Mouse (Mus musculus) midbrain, embryonic 14.5 days (tissue): Measurements from ENCODE around the gene Pik3cg. TPM values are rescaled to one million over a fixed set of nuclear protein-coding genes. Genes with fewer than 3 reads are reported as not detected.

ENCODE experiments used
- ATAC-seq: fragments of 200-750 bp; cut with Nextera tagmentation; 2 replicates; pipeline ENCODE4 v1.8.0; 2017; ENCODE audit warnings: moderate number of reproducible peaks, moderate library complexity; ENCODE audit not compliant: low FRiP score, low TSS enrichment
- DNase-seq: peaks from one replicate; pipeline ENCODE4 v3.0.0-alpha.2; 2015
- H3K27ac ChIP-seq: fragments of 300-500 bp; sonication (generic); replicated peaks from 2 replicates; pipeline ENCODE4 v1.5.1; 2014; ENCODE audit warnings: mild to moderate bottlenecking, low read depth, low read length, moderate library complexity
- H3K27me3 ChIP-seq: fragments of 300-500 bp; sonication (generic); 2 replicates; pipeline ENCODE4 v1.6.1; 2014; ENCODE audit warnings: low read length, control low read depth, mixed read lengths; ENCODE audit not compliant: control insufficient read depth, insufficient read depth
- H3K36me3 ChIP-seq: fragments of 300-500 bp; sonication (generic); 2 replicates; pipeline ENCODE4 v1.6.1; 2014; ENCODE audit warnings: low read length, control low read depth; ENCODE audit not compliant: control insufficient read depth, insufficient read depth
- H3K4me1 ChIP-seq: fragments of 300-500 bp; sonication (generic); 2 replicates; pipeline ENCODE4 v1.6.1; 2014; ENCODE audit warnings: mild to moderate bottlenecking, antibody characterized with exemption, low read length, control low read depth; ENCODE audit not compliant: control insufficient read depth, insufficient read depth
- H3K4me2 ChIP-seq: fragments of 300-500 bp; sonication (generic); 2 replicates; pipeline ENCODE4 v1.6.1; 2014; ENCODE audit warnings: mild to moderate bottlenecking, low read length, moderate library complexity
- H3K4me3 ChIP-seq: fragments of 300-500 bp; sonication (generic); replicated peaks from 2 replicates; pipeline ENCODE4 v1.5.1; 2014; ENCODE audit warnings: low read depth, low read length
- H3K9ac ChIP-seq: fragments of 300-500 bp; sonication (generic); replicated peaks from 2 replicates; pipeline ENCODE4 v1.6.1; 2014; ENCODE audit warnings: mild to moderate bottlenecking, low read length, moderate library complexity
- H3K9me3 ChIP-seq: fragments of 300-500 bp; sonication (generic); 2 replicates; pipeline ENCODE4 v1.6.1; 2016; ENCODE audit warnings: low read length, control low read depth, mixed read lengths; ENCODE audit not compliant: control insufficient read depth
- WGBS: fragments of 180-500 bp; shearing (Covaris S2); extraction: QIAGEN DNeasy Blood & Tissue Kit; methylation state at CpG from one replicate; pipeline ENCODE4 v1.1.7; 2014; 5-methylcytosine and 5-hydroxymethylcytosine counted together
- polyA plus RNA-seq: library from polyadenylated mRNA; unstranded; fragments of >200 nt; fragmentation: Nextera tagmentation; extraction: Ambion mirVana; gene quantifications from 2 replicates; pipeline ENCODE4 v1.2.1, GENCODE M21; 2014

Gene Pik3cg
- polyA plus RNA-seq, 1 experiment from 2014 or later: 1.5 TPM

GRCm38 (mm10) chr12:32198025-32198424, 10.4 kb downstream of the Pik3cg start:
- H3K27ac ChIP-seq: no peak overlapping the region
- no peaks in the 10 kb centered on the region for H3K4me1 ChIP-seq
- no peak overlapping the region for H3K9ac ChIP-seq
- no peaks in the 10 kb centered on the region for H3K27me3 ChIP-seq
- H3K36me3 ChIP-seq: no peaks in the 10 kb centered on the region
- H3K9me3 ChIP-seq: no peaks in the 10 kb centered on the region
- no peak for DNase-seq
- WGBS: 95% methylated on average over 4 of the region's 4 CpGs
- H3K4me2 ChIP-seq: no peak overlapping the region
- H3K4me3 ChIP-seq: no peak overlapping the region
- ATAC-seq: no peak

- WGBS: 89% methylated on average over 4 of the region's 4 CpGs
- H3K27ac ChIP-seq: no peak overlapping the region
- H3K36me3 ChIP-seq: no peaks in the 10 kb centered on the region
- ATAC-seq (no peak), DNase-seq (no peak)
- H3K4me3 ChIP-seq: no peak overlapping the region
- H3K4me2 ChIP-seq: no peak overlapping the region
- H3K9ac ChIP-seq: no peak overlapping the region
- no peaks in the 10 kb centered on the region for H3K4me1 ChIP-seq
- no peaks in the 10 kb centered on the region for H3K27me3 ChIP-seq
- no peaks in the 10 kb centered on the region for H3K9me3 ChIP-seq
Measured at GRCm38 (mm10) chr12:32195000-32195399, 13.5 kb downstream of the Pik3cg start.

- WGBS: 81% methylated on average over 1 of the region's 1 CpGs
- ATAC-seq: no peak
Measured at GRCm38 (mm10) chr12:32194358-32194757, 14.1 kb downstream of the Pik3cg start.

GRCm38 (mm10) chr12:32190927-32191326, 17.5 kb downstream of the Pik3cg start:
- no peak overlapping the region for H3K27ac ChIP-seq
- H3K9me3 ChIP-seq: no peaks in the 10 kb centered on the region
- peaks cover 3% of the 10 kb centered on the region; the same call in 1 of the 2 replicates for H3K4me1 ChIP-seq
- no peak overlapping the region for H3K4me3 ChIP-seq
- ATAC-seq (no peak), DNase-seq (no peak)
- H3K9ac ChIP-seq: no peak overlapping the region
- no peak overlapping the region for H3K4me2 ChIP-seq
- H3K36me3 ChIP-seq: no peaks in the 10 kb centered on the region
- no peaks in the 10 kb centered on the region for H3K27me3 ChIP-seq
- 85% methylated on average over 4 of the region's 4 CpGs for WGBS

More at GRCm38 (mm10) chr12:32194358-32194757, 14.1 kb downstream of the Pik3cg start:
- H3K9ac ChIP-seq: no peak overlapping the region
- H3K27ac ChIP-seq: no peak overlapping the region
- H3K36me3 ChIP-seq: no peaks in the 10 kb centered on the region
- H3K27me3 ChIP-seq: no peaks in the 10 kb centered on the region
- H3K4me3 ChIP-seq: no peak overlapping the region
- no peaks in the 10 kb centered on the region for H3K4me1 ChIP-seq
- no peak for DNase-seq
- H3K4me2 ChIP-seq: no peak overlapping the region
- H3K9me3 ChIP-seq: no peaks in the 10 kb centered on the region

- 55% methylated on average over 5 of the region's 5 CpGs for WGBS
- no peak for ATAC-seq
- Histone ChIP-seq H3K4me3 (no peak overlapping the region), H3K27ac (no peak overlapping the region), H3K9ac (no peak overlapping the region), H3K36me3 (no peaks in the 10 kb centered on the region), H3K4me1 (peaks cover 3% of the 10 kb centered on the region; the same call in 1 of the 2 replicates), H3K9me3 (no peaks in the 10 kb centered on the region), H3K4me2 (no peak overlapping the region), H3K27me3 (no peaks in the 10 kb centered on the region)
- DNase-seq: no peak
Measured at GRCm38 (mm10) chr12:32187668-32188236, 20.7 kb downstream of the Pik3cg start.

- Histone ChIP-seq H3K36me3 (no peaks in the 10 kb centered on the region), H3K27me3 (no peaks in the 10 kb centered on the region), H3K9ac (no peak overlapping the region), H3K27ac (no peak overlapping the region), H3K4me1 (peaks cover 3% of the 10 kb centered on the region; the same call in 1 of the 2 replicates), H3K4me2 (no peak overlapping the region), H3K4me3 (no peak overlapping the region), H3K9me3 (no peaks in the 10 kb centered on the region)
- no peak for DNase-seq
- no peak for ATAC-seq
- WGBS: 88% methylated on average over 6 of the region's 6 CpGs
Measured at GRCm38 (mm10) chr12:32186627-32187255, 21.7 kb downstream of the Pik3cg start.

GRCm38 (mm10) chr12:32184874-32185273, 23.6 kb downstream of the Pik3cg start:
- no peaks in the 10 kb centered on the region for H3K36me3 ChIP-seq
- WGBS: 96% methylated on average over 3 of the region's 3 CpGs
- ATAC-seq (no peak), DNase-seq (no peak)
- peaks cover 3% of the 10 kb centered on the region; the same call in 1 of the 2 replicates for H3K4me1 ChIP-seq
- no peak overlapping the region for H3K4me3 ChIP-seq
- no peak overlapping the region for H3K4me2 ChIP-seq
- H3K27ac ChIP-seq: no peak overlapping the region
- H3K9me3 ChIP-seq: no peaks in the 10 kb centered on the region
- no peak overlapping the region for H3K9ac ChIP-seq
- no peaks in the 10 kb centered on the region for H3K27me3 ChIP-seq

- WGBS: 71% methylated on average over 1 of the region's 1 CpGs
- Histone ChIP-seq H3K9ac (no peak overlapping the region), H3K27me3 (no peaks in the 10 kb centered on the region), H3K27ac (no peak overlapping the region), H3K4me1 (peaks cover 3% of the 10 kb centered on the region; the same call in 1 of the 2 replicates), H3K4me3 (no peak overlapping the region), H3K4me2 (no peak overlapping the region), H3K36me3 (no peaks in the 10 kb centered on the region), H3K9me3 (no peaks in the 10 kb centered on the region)
- ATAC-seq (no peak), DNase-seq (peak; percentile 28)
Measured at GRCm38 (mm10) chr12:32183584-32183983, 24.9 kb downstream of the Pik3cg start.
